Mouse (Mus musculus): Measurements from ENCODE around the gene Thy1. TPM values are rescaled to one million over a fixed set of nuclear protein-coding genes. Genes with fewer than 3 reads are reported as not detected.

The Thy1 gene
- polyA plus RNA-seq, 2 experiments = 0.33 to 0.90 TPM

- no peak overlapping the region for H3K4me2 ChIP-seq (ENCODE audit: low read depth)
- peaks cover 4 to 5% of the 10 kb centered on the region in 2 experiments; a peak in 2 of 4 replicates for H3K4me1 ChIP-seq (replicated peaks; ENCODE audit: control insufficient read depth in 2 of 2, insufficient read depth in 2 of 2, low read length in 1 of 2)
- TF ChIP-seq CTCF (IDR thresholded peaks at IDR 0.05; ENCODE audit: low read depth) (no peak), EP300 (IDR thresholded peaks at IDR 0.05; ENCODE audit: low read depth) (no peak)
- H3K9me3 ChIP-seq (ENCODE audit: control insufficient read depth, low read length) = no peaks in the 10 kb centered on the region
- no peak overlapping the region for H3K9ac ChIP-seq (replicated peaks)
- 47% methylated on average over 8 of the region's 8 CpGs for WGBS (ENCODE audit: insufficient replicate concordance)
- peaks cover 2% of the 10 kb centered on the region; the same call in 1 of the 2 replicates for H3K27me3 ChIP-seq (ENCODE audit: control insufficient read depth, insufficient read depth, low read length)
- no peak overlapping the region for H3K4me3 ChIP-seq (ENCODE audit: insufficient read depth in 1 of 2, low read depth in 2 of 2, low read length in 2 of 2)
- H3K36me3 ChIP-seq (replicated peaks; ENCODE audit: control insufficient read depth, insufficient read depth, low read depth) = no peaks in the 10 kb centered on the region
- ATAC-seq (ENCODE audit: insufficient read depth) (no peak), DNase-seq (ENCODE audit: low read depth in 3 of 3, low spot score in 3 of 3) (no peak)
- no peak overlapping the region for H3K27ac ChIP-seq
Measured at GRCm38 (mm10) chr9:44070844-44071231, 27.7 kb downstream of the Thy1 start.

GRCm38 (mm10) chr9:44071914-44072598 lies 28.9 kb downstream of the Thy1 start:
- H3K9ac ChIP-seq (replicated peaks) = no peak overlapping the region
- TF ChIP-seq EP300 (IDR thresholded peaks at IDR 0.05; ENCODE audit: low read depth) (no peak), CTCF (IDR thresholded peaks at IDR 0.05; ENCODE audit: low read depth) (no peak)
- DNase-seq (ENCODE audit: low read depth in 3 of 3, low spot score in 3 of 3) (no peak), ATAC-seq (ENCODE audit: insufficient read depth) (no peak)
- H3K4me2 ChIP-seq (ENCODE audit: low read depth) = no peak overlapping the region
- H3K36me3 ChIP-seq (replicated peaks; ENCODE audit: control insufficient read depth, insufficient read depth, low read depth) = no peaks in the 10 kb centered on the region
- H3K27ac ChIP-seq = no peak overlapping the region
- peaks cover 4% of the 10 kb centered on the region in 2 experiments; a peak in 2 of 4 replicates for H3K4me1 ChIP-seq (replicated peaks; ENCODE audit: control insufficient read depth in 2 of 2, insufficient read depth in 2 of 2, low read length in 1 of 2)
- H3K9me3 ChIP-seq (ENCODE audit: control insufficient read depth, low read length) = no peaks in the 10 kb centered on the region
- H3K27me3 ChIP-seq (ENCODE audit: control insufficient read depth, insufficient read depth, low read length) = peaks cover 2% of the 10 kb centered on the region; the same call in 1 of the 2 replicates
- H3K4me3 ChIP-seq (ENCODE audit: insufficient read depth in 1 of 2, low read depth in 2 of 2, low read length in 2 of 2) = no peak overlapping the region
- WGBS (ENCODE audit: insufficient replicate concordance) = 44% methylated on average over 11 of the region's 11 CpGs

GRCm38 (mm10) chr9:44072599-44072915 lies 29.4 kb downstream of the Thy1 start:
- 45% methylated on average over 4 of the region's 4 CpGs for WGBS (ENCODE audit: insufficient replicate concordance)
- no peak for DNase-seq (ENCODE audit: low read depth in 3 of 3, low spot score in 3 of 3)

GRCm38 (mm10) chr9:44073115-44073514 lies 29.9 kb downstream of the Thy1 start:
- WGBS (ENCODE audit: insufficient replicate concordance) = 52% methylated on average over 5 of the region's 5 CpGs
- Histone ChIP-seq H3K9ac (replicated peaks) (no peak overlapping the region), H3K9me3 (ENCODE audit: control insufficient read depth, low read length) (no peaks in the 10 kb centered on the region), H3K4me3 (ENCODE audit: insufficient read depth in 1 of 2, low read depth in 2 of 2, low read length in 2 of 2) (no peak overlapping the region), H3K4me1 (replicated peaks; ENCODE audit: control insufficient read depth in 2 of 2, insufficient read depth in 2 of 2, low read length in 1 of 2) (no peaks in the 10 kb centered on the region), H3K36me3 (replicated peaks; ENCODE audit: control insufficient read depth, insufficient read depth, low read depth) (no peaks in the 10 kb centered on the region), H3K27ac (no peak overlapping the region), H3K27me3 (ENCODE audit: control insufficient read depth, insufficient read depth, low read length) (peaks cover 2% of the 10 kb centered on the region; the same call in 1 of the 2 replicates), H3K4me2 (ENCODE audit: low read depth) (no peak overlapping the region)
- DNase-seq (ENCODE audit: low read depth in 3 of 3, low spot score in 3 of 3) = no peak
- ATAC-seq (ENCODE audit: insufficient read depth) = no peak
- no peak for TF ChIP-seq CTCF (IDR thresholded peaks at IDR 0.05; ENCODE audit: low read depth)
- no peak for TF ChIP-seq EP300 (IDR thresholded peaks at IDR 0.05; ENCODE audit: low read depth)

More at GRCm38 (mm10) chr9:44072599-44072915, 29.4 kb downstream of the Thy1 start:
- Histone ChIP-seq H3K4me2 (ENCODE audit: low read depth) (no peak overlapping the region), H3K27me3 (ENCODE audit: control insufficient read depth, insufficient read depth, low read length) (peaks cover 2% of the 10 kb centered on the region; the same call in 1 of the 2 replicates), H3K36me3 (replicated peaks; ENCODE audit: control insufficient read depth, insufficient read depth, low read depth) (no peaks in the 10 kb centered on the region), H3K9me3 (ENCODE audit: control insufficient read depth, low read length) (no peaks in the 10 kb centered on the region), H3K4me1 (replicated peaks; ENCODE audit: control insufficient read depth in 2 of 2, insufficient read depth in 2 of 2, low read length in 1 of 2) (no peaks in the 10 kb centered on the region; a peak in 1 of 4 replicates), H3K4me3 (ENCODE audit: insufficient read depth in 1 of 2, low read depth in 2 of 2, low read length in 2 of 2) (no peak overlapping the region), H3K9ac (replicated peaks) (no peak overlapping the region), H3K27ac (no peak overlapping the region)
- TF ChIP-seq CTCF (IDR thresholded peaks at IDR 0.05; ENCODE audit: low read depth) (no peak), EP300 (IDR thresholded peaks at IDR 0.05; ENCODE audit: low read depth) (no peak)
- no peak for ATAC-seq (ENCODE audit: insufficient read depth)

- no peaks in the 10 kb centered on the region for H3K4me1 ChIP-seq (replicated peaks; ENCODE audit: control insufficient read depth in 2 of 2, insufficient read depth in 2 of 2, low read length in 1 of 2)
- WGBS (ENCODE audit: insufficient replicate concordance) = 36% methylated on average over 9 of the region's 9 CpGs
- H3K4me2 ChIP-seq (ENCODE audit: low read depth) = no peak overlapping the region
- no peak overlapping the region for H3K9ac ChIP-seq (replicated peaks)
- TF ChIP-seq EP300 (IDR thresholded peaks at IDR 0.05; ENCODE audit: low read depth) (no peak), CTCF (IDR thresholded peaks at IDR 0.05; ENCODE audit: low read depth) (peak; percentile 59)
- H3K27ac ChIP-seq = no peak overlapping the region
- H3K27me3 ChIP-seq (ENCODE audit: control insufficient read depth, insufficient read depth, low read length) = peaks cover 2% of the 10 kb centered on the region; the same call in 1 of the 2 replicates
- no peak overlapping the region for H3K4me3 ChIP-seq (ENCODE audit: insufficient read depth in 1 of 2, low read depth in 2 of 2, low read length in 2 of 2)
- DNase-seq (ENCODE audit: low read depth in 3 of 3, low spot score in 3 of 3) (peak in 1 of 3 experiments; percentile 20), ATAC-seq (ENCODE audit: insufficient read depth) (no peak)
- no peaks in the 10 kb centered on the region for H3K36me3 ChIP-seq (replicated peaks; ENCODE audit: control insufficient read depth, insufficient read depth, low read depth)
- H3K9me3 ChIP-seq (ENCODE audit: control insufficient read depth, low read length) = no peaks in the 10 kb centered on the region
Measured at GRCm38 (mm10) chr9:44074395-44075275, 31.5 kb downstream of the Thy1 start.

Data from liver, embryonic 14.5 days (tissue).